In genomic region chr7:128622266-128622961, GRCm38 (mm10) we compare ENCODE assay signal across 8 mouse cellular contexts. TPM values are rescaled to one million over a fixed set of nuclear protein-coding genes. Genes with fewer than 3 reads are reported as not detected.
DNase-seq lines count a peak whose midpoint lies in the region; ATAC-seq and TF ChIP-seq lines count a peak whose summit lies in the region.

No protein-coding gene starts in this region.

- no peak overlapping the region for H3K4me2 ChIP-seq in forebrain, embryonic 15.5 days (replicated peaks)
- peak overlapping the region; percentile 4; the same call in 1 of the 2 replicates for H3K4me2 ChIP-seq in stomach, postnatal 0 days (replicated peaks; ENCODE audit: low read depth)

- 0 out of 2 replicates have a peak overlapping the region, but pooled peaks have one; percentile 21 for H3K27ac ChIP-seq in testis, adult 2 months (ENCODE audit: control insufficient read depth, insufficient read depth, low read depth, low read length)
- peak overlapping the region; percentile 32 for H3K27ac ChIP-seq in forebrain, embryonic 15.5 days (replicated peaks)
- peak overlapping the region; percentile 90 for H3K27ac ChIP-seq in layer of hippocampus, adult 2 months
- peak overlapping the region; percentile 53 for H3K27ac ChIP-seq in stomach, postnatal 0 days (replicated peaks)

- no peaks in the 10 kb centered on the region for H3K36me3 ChIP-seq in testis, adult 2 months (ENCODE audit: control insufficient read depth, insufficient read depth, low read length)
- no peaks in the 10 kb centered on the region for H3K36me3 ChIP-seq in forebrain, embryonic 15.5 days
- H3K36me3 ChIP-seq in stomach, postnatal 0 days (ENCODE audit: control insufficient read depth, insufficient read depth, low read length), result no peaks in the 10 kb centered on the region

- TF ChIP-seq POLR2A in testis, adult 2 months (IDR thresholded peaks at IDR 0.05; ENCODE audit: control insufficient read depth, low read depth, low read length), result no peak

- ATAC-seq in forebrain, embryonic 15.5 days (replicated peaks), result peak; percentile 38; the same call in 1 of the 2 replicates
- ATAC-seq in stomach, postnatal 0 days (ENCODE audit: low FRiP score, low TSS enrichment), result peak; percentile 95

- no peaks in the 10 kb centered on the region for H3K27me3 ChIP-seq in testis, adult 2 months (ENCODE audit: control insufficient read depth, insufficient read depth, low read length)
- H3K27me3 ChIP-seq in forebrain, embryonic 15.5 days, result no peaks in the 10 kb centered on the region
- H3K27me3 ChIP-seq in stomach, postnatal 0 days (ENCODE audit: control insufficient read depth, insufficient read depth, low read length), result no peaks in the 10 kb centered on the region

- no peak for TF ChIP-seq CTCF in testis, adult 2 months (IDR thresholded peaks at IDR 0.05; ENCODE audit: control insufficient read depth, insufficient read depth, insufficient replicate concordance, low read depth, low read length)
- TF ChIP-seq CTCF in layer of hippocampus, adult 2 months (conservative IDR thresholded peaks at IDR 0.05), result no peak
- no peak for TF ChIP-seq CTCF in stomach, postnatal 0 days (IDR thresholded peaks at IDR 0.05; ENCODE audit: low read depth)

- H3K9me3 ChIP-seq in forebrain, embryonic 15.5 days, result no peaks in the 10 kb centered on the region
- H3K9me3 ChIP-seq in stomach, postnatal 0 days (ENCODE audit: control insufficient read depth, low read length), result no peaks in the 10 kb centered on the region

- H3K4me3 ChIP-seq in testis, adult 2 months (ENCODE audit: control insufficient read depth, low read depth, low read length), result no peak overlapping the region
- no peak overlapping the region for H3K4me3 ChIP-seq in forebrain, embryonic 15.5 days
- peak overlapping the region; percentile 20; the same call in 1 of the 2 replicates for H3K4me3 ChIP-seq in layer of hippocampus, adult 2 months
- no peak overlapping the region for H3K4me3 ChIP-seq in stomach, postnatal 0 days (ENCODE audit: low read depth, low read length)

- TF ChIP-seq EP300 in stomach, postnatal 0 days (optimal IDR thresholded peaks at IDR 0.05), result no peak

- 16% methylated on average over 7 of the region's 7 CpGs for WGBS in forebrain, embryonic 15.5 days
- 38% methylated on average over 7 of the region's 7 CpGs for WGBS in stomach, postnatal 0 days

- DNase-seq in embryo, embryonic 11 days, result peak; percentile 10
- no peak for DNase-seq in embryo, embryonic 10 days (ENCODE audit: low spot score)
- DNase-seq in testis, postnatal 14 days (ENCODE audit: low spot score), result no peak
- DNase-seq in layer of hippocampus, adult 2 months (ENCODE audit: low spot score in 2 of 2), result peak; percentile 37 to 71
- DNase-seq in stomach, postnatal 0 days (ENCODE audit: low spot score), result peak; percentile 37
- no peak for DNase-seq in thymus, postnatal 25 days

- H3K4me1 ChIP-seq in testis, adult 2 months (ENCODE audit: control insufficient read depth, insufficient read depth, low read length), result no peaks in the 10 kb centered on the region
- peaks cover 13% of the 10 kb centered on the region; the same call in 1 of the 2 replicates for H3K4me1 ChIP-seq in forebrain, embryonic 15.5 days
- 0 out of 2 replicates have a peak, but pooled peaks cover 3% of the 10 kb centered on the region for H3K4me1 ChIP-seq in stomach, postnatal 0 days (replicated peaks; ENCODE audit: control insufficient read depth, insufficient read depth)

- no peak overlapping the region for H3K9ac ChIP-seq in forebrain, embryonic 15.5 days (replicated peaks)
- H3K9ac ChIP-seq in stomach, postnatal 0 days (ENCODE audit: low read length), result no peak overlapping the region

RNA-seq across cellular contexts. Expression of gene Inpp5f, which starts 11.3 kb away (rescaled TPM):
- polyA plus RNA-seq in testis, adult 2 months (2012; rRNA removed), result 1.4 and 1.5 TPM in 2 replicates
- 295 and 316 TPM in 2 replicates for polyA plus RNA-seq in forebrain, embryonic 15.5 days (2015; fragmentation: Nextera tagmentation; extraction: Ambion mirVana)
- 100 to 1,000 TPM; 108 to 111 TPM for total RNA-seq in layer of hippocampus, adult 2 months (2021)
- polyA plus RNA-seq in stomach, postnatal 0 days (2015; fragmentation: Nextera tagmentation; extraction: Ambion mirVana), result 12.3 and 12.4 TPM in 2 replicates

Comparison
In these comparisons a context has a peak if more than half of its experiments do, and no peak if none do; other contexts are left out.
1. DNase-seq: peak in embryo, embryonic 11 days (single experiment), layer of hippocampus, adult 2 months (2 of 2) and stomach, postnatal 0 days (single experiment); none in embryo, embryonic 10 days (single experiment), testis, postnatal 14 days (single experiment) and thymus, postnatal 25 days (single experiment).
2. H3K27ac ChIP-seq: peak in every context shown above with its lines; median percentile 90 in layer of hippocampus, adult 2 months; 53 in stomach, postnatal 0 days; 32 in forebrain, embryonic 15.5 days; 21 in testis, adult 2 months.
3. RNA of gene Inpp5f, which starts 11.3 kb away (polyA plus RNA-seq): 295 to 316 TPM in forebrain, embryonic 15.5 days; 12.3 to 12.4 TPM in stomach, postnatal 0 days and 1.4 to 1.5 TPM in testis, adult 2 months; every median in the first group is over 10 times any median in the second.